Mouse (Mus musculus): ENCODE results near the gene Slc50a1. TPM values are rescaled to one million over a fixed set of nuclear protein-coding genes. Genes with fewer than 3 reads are reported as not detected.

Gene Slc50a1
- 47.8 and 50.9 TPM in 2 replicates for total RNA-seq (2012; rRNA removed)
- total RNA-seq (2014; rRNA removed), result 40.6 and 41.8 TPM in 2 replicates
- 44.7 and 56.0 TPM in 2 replicates for polyA plus RNA-seq (2012; ENCODE audit: insufficient read length, low read depth)

- H3K27ac ChIP-seq (ENCODE audit: insufficient read depth, low read depth), result no peak within 1 kb of the TSS
- dilution Hi-C loops (cut with MboI; ENCODE audit: extremely low pct_ligation_motif_present, extremely low pct_unique_long_range_greater_than_20kb, low sequenced_read_pairs), result no loop called here
- DNase-seq (ENCODE audit: extremely low read depth), result peak; percentile 54
These were observed at the start of gene Slc50a1 for GRCm38 (mm10) chr3:89270051-89270755. Slc50a1 (minus strand) TSS chr3:89270570.

GRCm38 (mm10) chr3:89319591-89320350 lies 49.4 kb upstream of the Slc50a1 start:
- Histone ChIP-seq H3K4me2 (ENCODE audit: insufficient read depth, low read depth, poor library complexity, severe bottlenecking) (no peak overlapping the region), H3K36me3 (replicated peaks in 1 of 2; ENCODE audit: control insufficient read depth in 1 of 2, insufficient read depth in 1 of 2, low read length in 1 of 2) (no peaks in the 10 kb centered on the region), H3K4me3 (replicated peaks in 1 of 3; ENCODE audit: low read depth in 2 of 3, low read length in 2 of 3, poor library complexity in 1 of 3) (no peak overlapping the region), H3K27ac (ENCODE audit: insufficient read depth, low read depth) (no peak overlapping the region), H3K9me3 (replicated peaks; ENCODE audit: low read length) (peaks cover 3% of the 10 kb centered on the region), H3K79me2 (replicated peaks; ENCODE audit: control insufficient read depth, extremely low read depth, insufficient read depth, poor library complexity, severe bottlenecking) (no peaks in the 10 kb centered on the region), H3K9ac (ENCODE audit: insufficient read depth, low read depth) (no peak overlapping the region), H3K4me1 (ENCODE audit: control insufficient read depth in 1 of 2, insufficient read depth in 2 of 2) (peaks cover 38 to 60% of the 10 kb centered on the region in 2 experiments), H3K27me3 (replicated peaks) (peaks cover 75% of the 10 kb centered on the region)
- DNase-seq (ENCODE audit: extremely low read depth), result no peak
- dilution Hi-C loops (cut with MboI; ENCODE audit: extremely low pct_ligation_motif_present, extremely low pct_unique_long_range_greater_than_20kb, low sequenced_read_pairs) (no loop called here), in situ Hi-C loops (cut with MboI; ENCODE audit: low pct_ligation_motif_present, low pct_unique_long_range_greater_than_20kb, low sequenced_read_pairs) (no loop called here)
- no peak for TF ChIP-seq USF2 (conservative IDR thresholded peaks at IDR 0.05; ENCODE audit: low read depth, low read length)
- TF ChIP-seq CHD2 (IDR thresholded peaks at IDR 0.05; ENCODE audit: low read length), result no peak
- TF ChIP-seq RAD21 (IDR thresholded peaks at IDR 0.05; ENCODE audit: low read depth, low read length), result no peak
- no peak for TF ChIP-seq PAX5 (IDR thresholded peaks at IDR 0.05; ENCODE audit: low read length)
- no peak for TF ChIP-seq HCFC1 (IDR thresholded peaks at IDR 0.05; ENCODE audit: low read depth, low read length)
- TF ChIP-seq ZC3H11A (IDR thresholded peaks at IDR 0.05; ENCODE audit: low read depth, low read length), result no peak
- TF ChIP-seq MAZ (IDR thresholded peaks at IDR 0.05; ENCODE audit: low read depth, low read length), result no peak
- TF ChIP-seq KAT2A (IDR thresholded peaks at IDR 0.05; ENCODE audit: insufficient replicate concordance, low read length), result no peak
- no peak for TF ChIP-seq BHLHE40 (IDR thresholded peaks at IDR 0.05; ENCODE audit: low read depth, low read length)
- no peak for TF ChIP-seq SIN3A (IDR thresholded peaks at IDR 0.05; ENCODE audit: low read length)
- no peak for TF ChIP-seq JUND (conservative IDR thresholded peaks at IDR 0.05; ENCODE audit: low read depth, low read length)
- TF ChIP-seq TBP (conservative IDR thresholded peaks at IDR 0.05; ENCODE audit: low read depth, low read length), result no peak
- no peak for TF ChIP-seq ZNF384 (IDR thresholded peaks at IDR 0.05; ENCODE audit: low read depth, low read length)
- no peak for TF ChIP-seq POLR2A (IDR thresholded peaks at IDR 0.05; ENCODE audit: low read depth, low read length)
- no peak for TF ChIP-seq TCF12 (IDR thresholded peaks at IDR 0.05; ENCODE audit: low read depth, low read length)

More at GRCm38 (mm10) chr3:89270051-89270755, at the start of gene Slc50a1:
- in situ Hi-C loops (cut with MboI; ENCODE audit: low pct_ligation_motif_present, low pct_unique_long_range_greater_than_20kb, low sequenced_read_pairs), result no loop called here
- H3K36me3 ChIP-seq (replicated peaks in 1 of 2; ENCODE audit: control insufficient read depth in 1 of 2, insufficient read depth in 1 of 2, low read length in 1 of 2), result peaks cover 0 to 13% of the 10 kb centered on the region in 2 experiments
- peak within 1 kb of the TSS; percentile 84 for H3K9ac ChIP-seq (ENCODE audit: insufficient read depth, low read depth)
- H3K79me2 ChIP-seq (replicated peaks; ENCODE audit: control insufficient read depth, extremely low read depth, insufficient read depth, poor library complexity, severe bottlenecking), result peaks cover 12% of the 10 kb centered on the region; the same call in 1 of the 2 replicates
- TF ChIP-seq MAFK (IDR thresholded peaks at IDR 0.05; ENCODE audit: insufficient replicate concordance, low read length), result no peak
- no peak for TF ChIP-seq TBP (conservative IDR thresholded peaks at IDR 0.05; ENCODE audit: low read depth, low read length)
- TF ChIP-seq MEF2A (IDR thresholded peaks at IDR 0.05; ENCODE audit: borderline replicate concordance, low read depth, low read length), result no peak
- peak; percentile 74; the same call in 1 of the 2 replicates for TF ChIP-seq UBTF (IDR thresholded peaks at IDR 0.05; ENCODE audit: low read depth, low read length)
- TF ChIP-seq KAT2A (IDR thresholded peaks at IDR 0.05; ENCODE audit: insufficient replicate concordance, low read length), result 0 out of 2 replicates have a peak, but pooled peaks have one; percentile 25
- no peak for TF ChIP-seq PAX5 (IDR thresholded peaks at IDR 0.05; ENCODE audit: low read length)
- peak; percentile 64 for TF ChIP-seq HCFC1 (IDR thresholded peaks at IDR 0.05; ENCODE audit: low read depth, low read length)
- peak in 1 of 2 experiments; percentile 63; a peak in 2 of 4 replicates for TF ChIP-seq CTCF (conservative IDR thresholded peaks at IDR 0.05 in 1 of 2, IDR thresholded peaks at IDR 0.05 in 1 of 2; ENCODE audit: low read depth in 2 of 2, low read length in 2 of 2)
- TF ChIP-seq MYC (IDR thresholded peaks at IDR 0.05; ENCODE audit: low read depth, low read length), result peak; percentile 83
- peak; percentile 85 for TF ChIP-seq ELF1 (IDR thresholded peaks at IDR 0.05; ENCODE audit: low read depth, low read length)
- TF ChIP-seq RCOR1 (conservative IDR thresholded peaks at IDR 0.05; ENCODE audit: low read depth, low read length), result no peak
- no peak for TF ChIP-seq EP300 (IDR thresholded peaks at IDR 0.05; ENCODE audit: low read length)
- TF ChIP-seq ZMIZ1 (IDR thresholded peaks at IDR 0.05; ENCODE audit: low read depth, low read length), result peak; percentile 85
- TF ChIP-seq JUN (IDR thresholded peaks at IDR 0.05; ENCODE audit: insufficient read depth, low read depth, low read length), result no peak
- peak; percentile 74 for TF ChIP-seq SIN3A (IDR thresholded peaks at IDR 0.05; ENCODE audit: low read length)
- peak; percentile 56; the same call in 1 of the 2 replicates for TF ChIP-seq BHLHE40 (IDR thresholded peaks at IDR 0.05; ENCODE audit: low read depth, low read length)
- 0 out of 2 replicates have a peak, but pooled peaks have one; percentile 56 for TF ChIP-seq MAZ (IDR thresholded peaks at IDR 0.05; ENCODE audit: low read depth, low read length)
- peak; percentile 92 for TF ChIP-seq POLR2A (IDR thresholded peaks at IDR 0.05; ENCODE audit: low read depth, low read length)
- TF ChIP-seq E2F4 (IDR thresholded peaks at IDR 0.05; ENCODE audit: insufficient replicate concordance, low read depth, low read length), result no peak
- no peak for TF ChIP-seq JUND (conservative IDR thresholded peaks at IDR 0.05; ENCODE audit: low read depth, low read length)
- no peak for TF ChIP-seq USF1 (IDR thresholded peaks at IDR 0.05; ENCODE audit: low read depth, low read length)
- 0 out of 2 replicates have a peak, but pooled peaks have one; percentile 12 for TF ChIP-seq NRF1 (IDR thresholded peaks at IDR 0.05; ENCODE audit: low read depth, low read length)
- peak; percentile 79 for TF ChIP-seq TCF12 (IDR thresholded peaks at IDR 0.05; ENCODE audit: low read depth, low read length)
- peak; percentile 61 for TF ChIP-seq IRF4 (IDR thresholded peaks at IDR 0.05; ENCODE audit: low read depth, low read length)
- peak; percentile 76 for TF ChIP-seq MXI1 (IDR thresholded peaks at IDR 0.05; ENCODE audit: low read depth, low read length)
- TF ChIP-seq CHD1 (IDR thresholded peaks at IDR 0.05; ENCODE audit: low read depth, low read length), result no peak
- TF ChIP-seq ZNF384 (IDR thresholded peaks at IDR 0.05; ENCODE audit: low read depth, low read length), result no peak
- TF ChIP-seq MAX (IDR thresholded peaks at IDR 0.05; ENCODE audit: low read length), result peak; percentile 89
- TF ChIP-seq NELFE (IDR thresholded peaks at IDR 0.05; ENCODE audit: low read depth, low read length), result peak; percentile 81
- TF ChIP-seq RAD21 (IDR thresholded peaks at IDR 0.05; ENCODE audit: low read depth, low read length), result no peak
- no peak for TF ChIP-seq USF2 (conservative IDR thresholded peaks at IDR 0.05; ENCODE audit: low read depth, low read length)
- no peak for TF ChIP-seq CHD2 (IDR thresholded peaks at IDR 0.05; ENCODE audit: low read length)
- TF ChIP-seq ZC3H11A (IDR thresholded peaks at IDR 0.05; ENCODE audit: low read depth, low read length), result no peak
- TF ChIP-seq ZKSCAN1 (IDR thresholded peaks at IDR 0.05; ENCODE audit: borderline replicate concordance, low read depth, low read length), result no peak
- TF ChIP-seq ETS1 (conservative IDR thresholded peaks at IDR 0.05; ENCODE audit: low read depth, low read length), result 0 out of 2 replicates have a peak, but pooled peaks have one; percentile 21
- no peak; the same call in 1 of the 2 replicates for TF ChIP-seq POLR2AphosphoS2 (IDR thresholded peaks at IDR 0.05; ENCODE audit: low read depth, low read length)
- TF ChIP-seq SMC3 (IDR thresholded peaks at IDR 0.05; ENCODE audit: low read depth, low read length), result peak; percentile 24; the same call in 1 of the 2 replicates
- no peak for TF ChIP-seq GABPA (IDR thresholded peaks at IDR 0.05; ENCODE audit: insufficient replicate concordance, low read depth, low read length)
- peaks cover 2% of the 10 kb centered on the region for H3K27me3 ChIP-seq (replicated peaks)
- no peaks in the 10 kb centered on the region for H3K9me3 ChIP-seq (replicated peaks; ENCODE audit: low read length)
- peaks cover 12 to 36% of the 10 kb centered on the region in 2 experiments for H3K4me1 ChIP-seq (ENCODE audit: control insufficient read depth in 1 of 2, insufficient read depth in 2 of 2)
- peak within 1 kb of the TSS; percentile 67 for H3K4me2 ChIP-seq (ENCODE audit: insufficient read depth, low read depth, poor library complexity, severe bottlenecking)
- peak within 1 kb of the TSS; percentile 70 to 92 (median 73) for H3K4me3 ChIP-seq (replicated peaks in 1 of 3; ENCODE audit: low read depth in 2 of 3, low read length in 2 of 3, poor library complexity in 1 of 3)

All from CH12.LX (cell line).